ENCODE assay signal across 8 mouse cellular contexts in the genomic region with DNA sequence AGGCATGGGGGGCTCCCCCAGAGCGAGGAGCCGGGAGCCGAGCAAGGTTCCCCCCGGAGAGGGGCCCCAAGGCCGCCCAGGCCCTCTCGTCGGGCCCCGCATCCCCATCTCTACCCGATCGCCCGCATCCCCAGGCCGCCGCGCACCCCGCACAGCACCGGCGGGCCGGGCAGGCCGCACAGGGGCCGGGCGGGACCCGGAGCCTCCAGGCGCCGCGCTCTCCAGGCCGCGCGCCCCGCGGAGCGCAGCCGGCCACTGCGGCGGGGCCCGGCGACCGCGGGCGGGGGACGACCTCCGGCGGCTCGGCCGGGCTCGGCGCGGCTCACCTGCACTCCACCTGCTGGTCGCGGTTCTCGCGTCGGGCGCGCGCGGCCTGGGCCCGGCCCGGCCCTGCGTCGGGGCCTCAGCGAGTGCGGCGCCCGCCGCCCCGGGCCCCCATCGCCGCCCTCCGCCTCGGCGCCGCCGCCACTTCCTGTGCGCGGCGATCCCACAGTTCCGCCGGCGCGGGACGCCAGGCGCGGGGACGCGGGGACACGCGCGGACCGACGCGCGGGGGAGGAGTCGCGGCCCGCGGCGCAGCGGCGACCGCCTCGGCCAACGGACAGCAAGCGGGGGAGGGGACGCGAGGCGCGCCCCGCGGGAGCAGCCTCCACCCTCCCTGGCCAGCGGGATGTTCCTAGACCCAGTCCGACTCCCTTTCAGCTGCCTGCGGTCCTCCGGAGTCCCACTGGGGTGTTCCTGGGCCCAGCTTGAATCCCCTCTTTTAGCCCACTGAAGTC. TPM values are rescaled to one million over a fixed set of nuclear protein-coding genes. Genes with fewer than 3 reads are reported as not detected.
DNase-seq lines count a peak whose midpoint lies in the region; ATAC-seq and TF ChIP-seq lines count a peak whose summit lies in the region.

A gene (minus strand): TSS at position 603 of the 779 bp plus-strand sequence.

- H3K4me1 ChIP-seq in cortical plate, adult 2 months (ENCODE audit: control insufficient read depth, insufficient read depth, low read length) = peaks cover 9% of the 10 kb centered on the region

- H3K27ac ChIP-seq in cortical plate, adult 2 months (ENCODE audit: insufficient read depth, low read length) = peak within 1 kb of the TSS; percentile 90

- peak; percentile 37; the same call in 1 of the 2 replicates for TF ChIP-seq POLR2A in cortical plate, adult 2 months (IDR thresholded peaks at IDR 0.05; ENCODE audit: extremely low read depth, insufficient read depth, low read length)

- POLR2A ChIA-PET in Patski (lab: Charles Lee) = interaction anchor here (0.7 kb wide), 2 partner anchors 30 to 1188 kb away, joined by 3 read pairs; no protein-coding TSS in a partner anchor

- no peak for ATAC-seq in Patski
- peak; percentile 65 for ATAC-seq in inflammation-experienced regulatory T-cells, adult 6 months
- ATAC-seq in megakaryocyte, adult 5-6 weeks (ENCODE audit: poor library complexity, severe bottlenecking) = peak; percentile 40; the same call in 1 of the 2 replicates

- no peaks in the 10 kb centered on the region for H3K27me3 ChIP-seq in Patski

- CTCF ChIA-PET in Patski (lab: Charles Lee) = interaction anchor here (1.8 kb wide), 1 partner anchor 39 kb away, joined by 5 read pairs; no protein-coding TSS in a partner anchor

- no peak for TF ChIP-seq CTCF in Patski (IDR thresholded peaks at IDR 0.05)
- no peak for TF ChIP-seq CTCF in cortical plate, adult 2 months (IDR thresholded peaks at IDR 0.05; ENCODE audit: extremely low read depth, insufficient read depth, low read length)

- H3K4me3 ChIP-seq in cortical plate, adult 2 months (ENCODE audit: insufficient read depth, low read length) = peak within 1 kb of the TSS; percentile 89

- in situ Hi-C loops in Patski (cut with MboI; ENCODE audit: low pct_unique_long_range_greater_than_20kb) = no loop called here

- DNase-seq in Patski (ENCODE audit: low read depth, low spot score) = no peak
- DNase-seq in gastrocnemius, postnatal 25 days = peak; percentile 68
- peak; percentile 45 to 47 for DNase-seq in left cerebral cortex, adult 8-10 months (ENCODE audit: low spot score in 2 of 2)
- DNase-seq in right cerebral cortex, adult 2 months (ENCODE audit: low spot score in 2 of 2) = peak; percentile 33 to 59
- peak; percentile 23 for DNase-seq in urinary bladder, postnatal 10 days (ENCODE audit: low spot score)

RNA-seq across cellular contexts. Expression of the gene that starts here (rescaled TPM):
- polyA plus RNA-seq in Patski (2021) = 98.9 TPM
- polyA plus RNA-seq in cortical plate, adult 2 months (2012; rRNA removed) = 241 and 251 TPM in 2 replicates
- 100 to 1,000 TPM; 120 to 123 TPM for total RNA-seq in gastrocnemius, postnatal 25 days (2021)
- polyA plus RNA-seq in inflammation-experienced regulatory T-cells, adult 6 months (2017; shearing (Covaris generic)) = 100 to 1,000 TPM in 2 of 3 experiments, 10 to 100 TPM in 1; 93.9 to 109 (median 101) TPM
- 100 to 1,000 TPM; 218 to 243 (median 229) TPM for total RNA-seq in left cerebral cortex, adult 8-10 months (2022)
- total RNA-seq in megakaryocyte, adult 5-6 weeks (2015) = 1.8 and 2.4 TPM in 2 replicates
- 2.8 and 5.2 TPM in 2 replicates for total RNA-seq in megakaryocyte, adult 5-6 weeks (2017)

Comparison
In these comparisons a context has a peak if more than half of its experiments do, and no peak if none do; other contexts are left out.
1. RNA of the gene that starts here (total RNA-seq): 218 to 243 TPM in left cerebral cortex, adult 8-10 months and 120 to 123 TPM in gastrocnemius, postnatal 25 days; 1.8 to 5.2 TPM in megakaryocyte, adult 5-6 weeks; every median in the first group is over 10 times any median in the second.